Mouse (Mus musculus) urinary bladder, postnatal 36 days (tissue): ENCODE measurements around the gene B4galt3.

Experiments used
- DNase-seq, 2 experiments: peaks; one replicate each; pipeline ENCODE4 v3.0.0; 2022; ENCODE audit warnings: low spot score in 2 of 2, mixed read lengths in 1 of 2

The B4galt3 gene

GRCm38 (mm10) chr1:171263666-171264461 lies 6.3 kb upstream of the B4galt3 start:
- no peak for DNase-seq

GRCm38 (mm10) chr1:171265971-171266744 lies 4.0 kb upstream of the B4galt3 start:
- no peak for DNase-seq

- no peak for DNase-seq
These were observed 1.8 kb upstream of the B4galt3 start for GRCm38 (mm10) chr1:171268341-171268740.

GRCm38 (mm10) chr1:171270573-171270900 lies 409 bp downstream of the B4galt3 start:
- DNase-seq: peak; percentile 55 to 63

- no peak for DNase-seq
These were observed 1.1 kb downstream of the B4galt3 start for GRCm38 (mm10) chr1:171271196-171271595.

GRCm38 (mm10) chr1:171271622-171272021 lies 1.5 kb downstream of the B4galt3 start:
- no peak for DNase-seq

- DNase-seq: no peak
These were observed 2.0 kb downstream of the B4galt3 start for GRCm38 (mm10) chr1:171272086-171272485.

- no peak for DNase-seq
These were observed 4.0 kb downstream of the B4galt3 start for GRCm38 (mm10) chr1:171274171-171274570.

- peak in 1 of 2 experiments; percentile 53 for DNase-seq
These were observed 5.1 kb downstream of the B4galt3 start for GRCm38 (mm10) chr1:171275144-171275734.

GRCm38 (mm10) chr1:171276110-171276748 lies 6.1 kb downstream of the B4galt3 start:
- DNase-seq: no peak

GRCm38 (mm10) chr1:171277736-171278135 lies 7.6 kb downstream of the B4galt3 start:
- DNase-seq: no peak

GRCm38 (mm10) chr1:171278436-171278835 lies 8.3 kb downstream of the B4galt3 start:
- no peak for DNase-seq

GRCm38 (mm10) chr1:171279012-171279705 lies 9.0 kb downstream of the B4galt3 start:
- no peak for DNase-seq

- DNase-seq: no peak
These were observed 9.6 kb downstream of the B4galt3 start for GRCm38 (mm10) chr1:171279721-171280120.

GRCm38 (mm10) chr1:171280250-171280915 lies 10.3 kb downstream of the B4galt3 start:
- peak in 1 of 2 experiments; percentile 5 for DNase-seq

- DNase-seq: peak; percentile 84 to 91
These were observed 10.9 kb downstream of the B4galt3 start, which contains the start of gene Ppox for GRCm38 (mm10) chr1:171280916-171281527. TSS of gene Ppox (minus strand) at chr1:171281186.

GRCm38 (mm10) chr1:171281528-171281923 lies 11.4 kb downstream of the B4galt3 start:
- DNase-seq: peak; percentile 77 to 84

- no peak for DNase-seq
These were observed 12.1 kb downstream of the B4galt3 start for GRCm38 (mm10) chr1:171282086-171282805.
